Mouse (Mus musculus): ENCODE measurements around the gene A630095N17Rik.

- TF ChIP-seq CTCF (IDR thresholded peaks at IDR 0.05) (no peak), EP300 (IDR thresholded peaks at IDR 0.05) (peak; percentile 65)
Measured at GRCm38 (mm10) chr1:75248041-75248772, 16.3 kb upstream of the A630095N17Rik start.
